Mouse (Mus musculus) ES-Bruce4 (cell line): ENCODE measurements around the gene Sdhd.
A peak's percentile ranks its signal among the peaks of the same experiment; 100 is the strongest.

ENCODE experiments used
- CTCF ChIP-seq: IDR thresholded peaks from one replicate; pipeline ENCODE4 v1.8.1; 2011; ENCODE audit warnings: low read depth, low read length
- EP300 ChIP-seq: IDR thresholded peaks from 2 replicates; pipeline ENCODE4 v1.6.1; 2011; ENCODE audit warnings: low read depth, low read length; ENCODE audit not compliant: insufficient read depth
- POLR2A ChIP-seq: IDR thresholded peaks from one replicate; pipeline ENCODE4 v1.8.1; 2011; ENCODE audit warnings: low read length; ENCODE audit not compliant: insufficient read depth

DNA sequence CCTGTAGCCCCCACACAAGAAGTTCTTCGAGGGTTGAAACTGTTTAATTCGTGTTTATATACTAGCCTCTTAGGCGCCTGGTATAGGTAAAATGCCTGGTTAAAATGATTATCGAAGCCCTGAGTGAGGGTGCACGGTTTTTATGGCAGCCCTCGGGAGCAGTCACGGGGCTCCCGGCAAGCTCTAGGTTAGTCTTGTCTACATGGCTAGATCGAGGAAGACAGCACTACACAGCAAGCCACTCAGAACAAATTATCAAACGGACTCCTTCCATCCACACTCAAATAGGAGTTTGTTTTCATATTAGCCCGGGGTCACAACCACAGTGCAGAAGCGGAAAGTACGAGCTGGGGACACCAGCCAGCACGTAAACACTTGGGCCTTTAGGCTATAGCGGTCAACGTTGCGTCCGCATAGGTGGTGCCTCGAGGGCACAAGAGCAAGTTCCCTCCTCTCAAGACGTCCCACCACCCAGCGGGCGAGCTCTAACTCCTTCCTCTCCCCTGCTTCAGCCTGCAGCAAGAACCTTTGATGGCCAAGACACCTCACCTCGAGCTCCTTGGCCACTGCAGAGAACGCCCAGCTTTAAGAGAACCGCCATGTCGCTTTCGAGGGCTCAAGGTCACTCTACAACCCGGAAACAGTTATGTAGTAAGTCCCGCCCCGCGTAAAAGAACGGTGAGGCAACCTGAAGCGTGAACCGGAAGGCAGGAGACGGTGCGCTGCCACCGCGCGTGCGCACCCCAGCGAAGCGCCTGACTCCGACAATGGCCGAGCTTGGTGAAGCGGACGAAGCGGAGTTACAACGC, at the start of gene Sdhd, which contains the start of gene Timm8b:
- TF ChIP-seq POLR2A (peak; percentile 84), CTCF (no peak), EP300 (peak; percentile 27; the same call in 1 of the 2 replicates)
